Mouse (Mus musculus) gastrocnemius, postnatal 4 days (tissue): ENCODE measurements at regions not wholly inside any gene's neighbourhood (a gene's known extent, or its start where the extent isn't known, plus 50 kb on each side); places are given as distances from the start of the nearest gene placed in this dataset.

Source experiments
- DNase-seq, 2 experiments: peaks; one replicate each; pipeline ENCODE4 v3.0.0; 2021 to 2022; ENCODE audit warnings: low spot score in 2 of 2, mixed read lengths in 2 of 2

DNA sequence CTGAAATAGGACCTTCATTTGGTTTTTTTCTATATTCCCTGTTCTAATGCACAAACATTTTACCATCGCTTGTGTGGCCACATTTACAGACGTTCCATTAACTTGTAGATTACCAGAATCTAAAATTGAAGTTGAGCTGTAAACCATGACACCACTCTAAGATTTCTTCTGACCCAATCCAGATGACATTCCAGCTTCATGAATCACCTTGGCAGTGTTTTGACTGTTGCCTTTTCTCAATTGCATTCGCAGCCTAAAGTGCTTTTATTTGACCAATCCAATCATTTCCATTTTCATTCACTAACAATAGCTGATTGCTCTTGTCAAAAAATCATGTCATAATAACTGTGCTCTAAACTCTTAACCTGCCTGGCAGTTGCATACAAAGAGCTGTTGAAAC is 144.8 kb downstream of the Mdfic start:
- no peak for DNase-seq

GRCm38 (mm10) chr6:15882288-15882903 is 161.9 kb downstream of the Mdfic start:
- DNase-seq = no peak

GRCm38 (mm10) chr6:15893066-15893465 is 172.6 kb downstream of the Mdfic start:
- DNase-seq = no peak

GRCm38 (mm10) chr6:15900495-15900894 is 180.0 kb downstream of the Mdfic start:
- DNase-seq = no peak

GRCm38 (mm10) chr6:15902665-15903274 is 182.3 kb downstream of the Mdfic start:
- DNase-seq = no peak

- no peak for DNase-seq
Observed at GRCm38 (mm10) chr6:15910420-15911167, 190.1 kb downstream of the Mdfic start.

DNA sequence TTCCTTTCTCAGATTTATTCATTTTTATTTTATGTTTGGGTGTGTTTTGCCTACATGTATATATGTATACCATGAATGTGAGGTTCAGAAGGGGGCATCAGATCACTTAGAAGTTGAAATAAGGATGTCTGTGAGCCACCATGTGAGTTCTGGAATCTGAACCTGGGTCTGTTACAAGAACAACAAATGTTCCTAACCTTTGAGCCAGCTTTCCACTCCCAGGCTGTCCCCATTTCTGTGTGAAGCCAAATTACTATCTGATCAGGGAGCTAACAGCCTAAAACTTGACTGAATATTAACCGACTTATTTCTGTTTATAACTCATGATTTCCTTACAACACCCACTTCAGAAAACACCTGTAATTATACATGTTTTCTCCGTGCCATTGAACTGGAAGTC is 209.2 kb downstream of the Mdfic start:
- no peak for DNase-seq

DNA sequence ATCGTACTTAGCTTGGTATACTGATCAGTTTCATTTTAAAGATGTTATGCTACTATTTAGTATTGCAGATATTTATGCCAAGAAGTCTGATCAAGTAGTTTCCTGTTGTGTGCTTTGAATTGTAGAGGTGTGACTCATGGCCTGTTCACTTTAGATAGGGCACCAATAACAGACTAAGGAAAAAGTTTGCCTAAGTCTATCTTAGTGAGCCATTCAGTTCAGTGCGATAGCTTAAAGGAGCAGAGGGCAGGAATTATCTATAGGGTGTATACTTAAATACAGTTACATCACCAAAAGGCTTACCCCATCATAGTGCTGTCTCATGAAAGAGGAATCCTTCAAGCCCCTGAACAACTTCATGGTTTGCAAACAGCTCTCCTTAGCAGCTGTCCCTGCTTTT is 229.8 kb downstream of the Mdfic start:
- DNase-seq = no peak

DNA sequence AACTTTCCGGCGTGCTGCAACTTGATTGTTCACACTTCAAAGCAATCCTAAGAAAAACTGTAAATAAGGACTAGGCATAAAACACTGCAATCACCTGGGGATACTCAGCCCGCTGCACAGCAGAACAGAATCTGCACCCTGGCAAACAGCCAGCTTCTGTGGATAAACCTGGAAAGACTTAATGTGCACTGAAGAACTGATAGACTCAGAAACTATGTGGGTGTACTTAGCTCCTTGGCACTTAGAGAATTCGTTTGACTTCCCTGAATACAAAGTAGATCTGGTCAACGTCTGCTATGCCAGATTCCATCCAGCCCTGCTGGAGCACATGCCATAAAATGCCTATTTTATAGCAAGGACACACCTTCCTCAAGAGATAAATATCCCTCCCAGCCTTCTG is 266.9 kb downstream of the Mdfic start:
- peak in 1 of 2 experiments; percentile 24 for DNase-seq
